Mouse (Mus musculus) R1 (cell line): ENCODE data around the gene Etv6.

ENCODE experiments used
- DNase-seq: peaks from one replicate; pipeline ENCODE4 v3.0.0-alpha.2; 2018; ENCODE audit warnings: low read depth, low spot score

Etv6 gene

GRCm38 (mm10) chr6:134208180-134208952 is 172.9 kb downstream of the Etv6 start:
- no peak for DNase-seq

DNA sequence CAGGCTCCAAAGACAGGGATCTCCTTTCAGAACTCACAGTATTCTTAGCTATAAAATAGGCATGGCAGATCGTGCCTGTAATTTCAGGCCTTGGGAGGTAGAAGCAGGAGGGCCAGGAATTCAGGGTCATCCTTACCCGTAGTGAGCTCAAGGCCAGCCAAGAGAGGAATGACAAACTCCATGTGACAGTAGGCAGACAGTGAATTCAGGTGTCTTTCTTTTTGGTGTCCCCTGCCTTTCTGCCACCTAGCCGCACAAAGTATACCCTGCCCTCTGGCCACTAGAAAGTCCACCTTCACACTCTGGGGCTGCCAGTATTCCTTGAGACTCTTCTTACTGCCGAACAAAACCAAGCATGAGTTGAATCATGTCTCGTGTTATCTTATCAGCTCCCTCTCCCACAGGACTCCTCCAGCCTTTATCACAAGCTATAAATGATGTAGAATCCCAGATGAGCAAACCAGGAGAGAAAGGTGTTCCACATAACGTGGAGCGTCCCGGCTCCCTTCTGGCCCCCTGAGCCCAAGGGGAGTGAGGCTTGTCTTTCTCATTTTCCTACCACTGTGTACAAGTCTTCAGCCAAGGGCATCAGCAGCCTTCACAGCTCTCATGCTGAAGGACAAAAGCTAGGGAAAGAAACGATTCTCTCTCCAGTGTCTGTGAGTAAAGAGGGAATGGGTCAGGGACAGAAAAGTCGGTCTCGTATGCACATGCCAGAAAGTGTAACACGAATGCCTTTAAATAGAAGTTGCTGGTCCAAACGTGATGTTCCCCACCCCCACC is 175.4 kb downstream of the Etv6 start:
- DNase-seq, result no peak

DNA sequence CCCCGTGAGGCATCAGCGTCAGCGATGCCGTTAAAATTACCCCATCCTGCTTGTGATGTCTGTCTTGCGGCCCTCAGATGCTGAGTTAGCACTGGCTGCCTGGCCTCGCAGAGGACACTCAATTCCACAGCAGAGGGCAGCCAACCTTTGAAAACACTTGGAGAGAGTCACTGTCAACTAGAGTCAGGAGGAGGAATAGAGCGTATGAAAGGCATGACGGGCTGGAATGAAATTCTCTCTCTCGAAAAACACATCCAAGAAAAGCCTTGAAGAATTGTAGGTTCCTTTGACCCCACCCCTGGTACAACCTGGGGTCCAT is 175.9 kb downstream of the Etv6 start:
- DNase-seq, result no peak

DNA sequence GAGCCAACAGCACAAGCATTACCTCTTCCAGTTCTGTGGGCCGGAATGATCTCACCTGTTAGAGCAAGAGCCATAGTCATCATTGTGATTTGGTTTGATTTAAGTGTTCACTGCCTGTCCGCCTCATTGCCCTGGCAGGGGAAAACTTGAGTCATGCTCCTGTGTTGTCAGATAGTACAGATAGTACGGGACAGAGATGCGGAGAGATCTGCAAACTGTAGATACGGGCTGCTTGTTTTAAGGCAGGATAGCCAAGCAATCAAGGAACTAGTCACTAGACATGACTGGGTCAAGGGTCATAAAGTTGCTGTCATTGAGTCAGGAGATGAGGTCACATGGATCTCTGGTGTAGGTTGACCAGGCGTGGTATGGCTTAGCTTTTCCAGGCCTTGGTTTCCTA is 182.2 kb downstream of the Etv6 start:
- DNase-seq, result no peak

- DNase-seq, result no peak
These were observed 182.9 kb downstream of the Etv6 start for GRCm38 (mm10) chr6:134218441-134218840.

DNA sequence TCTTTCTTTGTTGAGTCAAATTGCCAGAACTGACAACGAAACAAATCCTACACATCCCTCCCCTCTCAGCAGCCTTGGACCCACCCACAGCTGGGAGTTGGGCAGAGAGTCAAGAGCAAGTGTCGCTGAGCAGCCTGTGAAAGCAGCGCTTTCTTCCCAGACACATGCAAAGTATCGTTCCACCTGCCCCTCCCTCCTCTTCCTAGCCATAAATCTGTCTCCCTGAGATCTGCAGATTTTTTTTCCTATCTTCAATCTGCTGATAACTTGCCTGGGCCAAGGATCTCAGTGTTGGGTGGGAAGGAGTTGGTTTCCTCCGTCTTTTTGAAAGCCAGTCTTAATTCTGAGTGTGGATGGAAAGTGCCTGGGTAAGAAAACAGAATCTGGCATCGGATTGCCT is 183.9 kb downstream of the Etv6 start:
- DNase-seq, result no peak

DNA sequence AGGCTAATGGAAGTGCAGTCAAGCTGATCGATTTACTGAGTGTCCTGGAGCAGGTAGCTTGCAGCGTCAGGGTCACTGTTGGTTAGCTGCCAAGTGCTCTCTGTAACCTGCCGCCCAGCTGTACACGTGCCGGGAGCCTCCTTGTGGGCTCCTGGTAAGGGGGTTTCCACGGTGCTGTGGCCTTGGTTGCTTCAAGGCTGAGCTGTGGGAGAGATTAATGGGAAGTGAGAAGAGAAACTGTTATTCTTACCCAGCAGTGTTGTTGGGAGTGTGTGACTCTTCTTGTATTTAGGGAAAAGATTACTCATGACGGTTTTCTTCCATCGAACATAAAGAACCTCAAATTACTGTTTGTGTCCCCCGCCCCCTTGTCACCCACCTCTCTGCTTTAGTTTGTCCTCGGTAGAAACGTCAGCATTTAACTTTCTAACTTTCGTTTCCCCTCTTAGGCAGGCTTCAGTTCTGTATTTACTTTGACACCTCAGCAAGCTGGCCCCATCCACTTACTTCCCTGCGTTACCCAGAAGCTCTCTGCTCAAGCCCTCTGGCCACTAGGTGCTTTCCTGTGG is 184.8 kb downstream of the Etv6 start:
- no peak for DNase-seq

- peak; percentile 64 for DNase-seq
These were observed 186.9 kb downstream of the Etv6 start for GRCm38 (mm10) chr6:134222248-134222929.

DNA sequence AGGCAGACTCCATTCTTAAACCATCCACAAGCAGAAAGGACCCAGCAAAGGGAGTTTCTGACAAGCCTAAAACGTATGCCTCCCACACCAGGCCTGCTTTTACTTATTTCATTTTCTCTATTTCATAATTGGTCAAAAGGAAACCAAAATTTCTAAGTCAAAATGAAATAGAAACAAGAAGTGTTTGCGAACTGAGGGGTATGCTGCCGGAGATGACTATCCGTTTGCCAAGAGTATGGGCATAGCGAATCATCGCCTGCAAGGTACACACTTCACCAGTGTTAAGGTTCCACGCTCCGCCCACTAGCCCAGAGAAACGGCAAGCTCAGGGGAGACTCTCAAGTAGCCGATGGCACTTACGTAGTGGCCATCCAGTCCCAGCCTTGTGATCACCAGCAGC is 190.1 kb downstream of the Etv6 start:
- no peak for DNase-seq

- DNase-seq, result no peak
These were observed 191.1 kb downstream of the Etv6 start for GRCm38 (mm10) chr6:134226349-134227169.

- no peak for DNase-seq
These were observed 200.8 kb downstream of the Etv6 start for GRCm38 (mm10) chr6:134236311-134236710.

- no peak for DNase-seq
These were observed 203.0 kb downstream of the Etv6 start for GRCm38 (mm10) chr6:134238455-134238854.

- DNase-seq, result peak; percentile 72
These were observed 205.5 kb downstream of the Etv6 start for GRCm38 (mm10) chr6:134240988-134241387.

DNA sequence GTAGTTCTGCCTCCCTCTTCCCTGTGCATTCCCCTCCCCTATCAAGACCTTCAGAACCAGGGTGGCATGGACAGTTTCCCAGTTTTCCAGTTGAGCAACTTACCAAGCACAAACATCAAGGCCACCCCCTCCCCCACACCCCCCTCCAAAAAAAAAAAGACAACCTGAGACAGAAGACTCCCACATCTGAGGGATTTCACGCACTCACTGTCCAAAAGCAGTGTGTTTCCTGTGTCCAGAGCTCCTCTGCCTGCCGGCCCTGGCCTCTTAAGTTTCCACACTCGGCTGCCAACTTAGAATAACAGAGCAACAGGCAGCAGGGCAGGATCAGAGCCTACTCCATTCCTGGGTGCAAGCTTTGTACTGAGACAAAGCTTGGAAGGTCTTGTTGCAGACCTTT is 207.6 kb downstream of the Etv6 start:
- no peak for DNase-seq

- DNase-seq, result peak; percentile 37
These were observed 208.0 kb downstream of the Etv6 start for GRCm38 (mm10) chr6:134243546-134243945.

DNA sequence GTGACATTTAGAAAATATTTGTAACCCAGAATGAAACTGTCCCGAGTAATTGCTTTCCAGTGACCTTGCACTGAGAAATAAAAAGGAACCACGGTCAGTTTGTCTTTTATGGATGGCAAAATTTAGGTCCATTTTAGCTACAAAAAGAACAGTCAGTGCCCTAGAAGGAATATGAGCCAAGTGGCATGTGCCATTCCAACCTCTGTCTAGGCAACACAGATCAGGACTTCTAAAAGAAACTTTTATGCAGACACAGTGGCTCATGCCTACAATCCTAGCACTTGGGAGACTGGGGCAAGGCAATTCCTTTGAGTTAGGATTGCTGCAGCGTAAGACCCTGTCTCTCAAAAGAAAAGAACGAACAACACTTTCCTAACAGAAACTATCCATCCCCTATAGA is 208.6 kb downstream of the Etv6 start:
- DNase-seq, result no peak

GRCm38 (mm10) chr6:134246109-134246508 is 210.6 kb downstream of the Etv6 start:
- peak; percentile 50 for DNase-seq

DNA sequence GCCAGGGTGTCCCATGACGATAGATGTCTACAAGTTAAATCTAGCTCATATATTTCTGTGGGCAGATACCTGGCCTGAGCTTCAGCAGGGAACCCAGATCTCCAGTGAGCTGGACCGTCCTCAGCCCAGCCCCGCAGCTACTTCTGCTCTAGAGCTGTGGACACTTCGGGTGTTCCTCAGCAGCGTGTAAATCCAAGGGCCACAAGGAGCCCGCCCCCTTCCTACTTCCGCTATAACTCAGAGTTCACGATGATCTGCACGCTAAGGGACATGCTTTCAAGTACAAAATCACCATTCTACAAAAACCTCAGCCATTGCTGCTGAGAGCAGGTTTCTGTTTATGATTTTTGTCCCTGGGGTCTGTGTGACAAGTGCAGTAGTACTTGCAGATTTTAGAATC is 211.8 kb downstream of the Etv6 start:
- DNase-seq, result no peak

GRCm38 (mm10) chr6:134248720-134249119 is 213.2 kb downstream of the Etv6 start:
- DNase-seq, result peak; percentile 64

- DNase-seq, result no peak
These were observed 215.3 kb downstream of the Etv6 start for GRCm38 (mm10) chr6:134250764-134251163.

DNA sequence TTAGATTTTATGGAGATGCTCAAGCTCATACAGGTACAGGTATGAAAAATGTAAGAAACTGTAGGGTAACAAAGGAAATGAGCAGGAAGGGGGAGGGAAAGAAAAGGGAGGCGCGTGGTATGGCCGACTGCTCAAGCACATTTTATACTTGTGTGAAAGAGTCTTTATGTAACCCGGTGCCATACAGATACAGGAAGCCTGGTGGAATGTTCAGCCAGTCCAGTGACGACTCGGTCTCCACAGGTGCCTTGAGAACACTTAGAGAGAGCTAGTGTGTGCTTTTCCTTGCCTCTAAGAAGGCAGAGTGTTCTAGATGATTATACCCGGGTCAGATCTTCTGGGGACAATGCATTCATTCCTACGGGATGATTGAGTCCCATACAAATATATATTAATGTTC is 215.9 kb downstream of the Etv6 start:
- DNase-seq, result no peak
